ENCODE assay signal across 19 mouse cellular contexts in genomic region chr2:127511426-127511825, GRCm38 (mm10). TPM values are rescaled to one million over a fixed set of nuclear protein-coding genes. Genes with fewer than 3 reads are reported as not detected.
DNase-seq lines count a peak whose midpoint lies in the region; ATAC-seq lines count a peak whose summit lies in the region.
"Had no signal": no experiment of that assay in that cellular context is flagged by ENCODE, and none has a peak within 500 bp of the region (broad histone marks: within the 10 kb centered on the region; RNA-seq: fewer than 3 reads in every experiment).

No protein-coding gene starts in this region.

- H3K9me3 ChIP-seq in hindbrain, embryonic 12.5 days (replicated peaks), result no peaks in the 10 kb centered on the region
- no peaks in the 10 kb centered on the region for H3K9me3 ChIP-seq in hindbrain, embryonic 13.5 days
- no peaks in the 10 kb centered on the region for H3K9me3 ChIP-seq in embryonic facial prominence, embryonic 10.5 days
- H3K9me3 ChIP-seq in midbrain, embryonic 11.5 days (ENCODE audit: control insufficient read depth, low read length), result no peaks in the 10 kb centered on the region
- H3K9me3 ChIP-seq: embryonic facial prominence, embryonic 12.5 days; heart, embryonic 10.5 days; limb, embryonic 10.5 days; liver, embryonic 12.5 days had no signal

- H3K4me3 ChIP-seq in hindbrain, embryonic 12.5 days, result no peak overlapping the region
- H3K4me3 ChIP-seq in hindbrain, embryonic 13.5 days, result no peak overlapping the region
- H3K4me3 ChIP-seq in embryonic facial prominence, embryonic 10.5 days, result no peak overlapping the region
- H3K4me3 ChIP-seq in midbrain, embryonic 11.5 days (ENCODE audit: low read depth, low read length), result no peak overlapping the region
- H3K4me3 ChIP-seq: embryonic facial prominence, embryonic 12.5 days; heart, embryonic 10.5 days; limb, embryonic 10.5 days; liver, embryonic 12.5 days; myocyte had no signal

- H3K4me2 ChIP-seq in hindbrain, embryonic 12.5 days (replicated peaks), result no peak overlapping the region
- no peak overlapping the region for H3K4me2 ChIP-seq in hindbrain, embryonic 13.5 days
- no peak overlapping the region for H3K4me2 ChIP-seq in midbrain, embryonic 11.5 days
- H3K4me2 ChIP-seq: embryonic facial prominence, embryonic 12.5 days; liver, embryonic 12.5 days had no signal

- no peaks in the 10 kb centered on the region for H3K36me3 ChIP-seq in hindbrain, embryonic 12.5 days
- no peaks in the 10 kb centered on the region for H3K36me3 ChIP-seq in hindbrain, embryonic 13.5 days
- H3K36me3 ChIP-seq in embryonic facial prominence, embryonic 10.5 days (replicated peaks), result no peaks in the 10 kb centered on the region
- H3K36me3 ChIP-seq in midbrain, embryonic 11.5 days (ENCODE audit: control insufficient read depth, insufficient read depth, low read length), result no peaks in the 10 kb centered on the region
- H3K36me3 ChIP-seq: embryonic facial prominence, embryonic 12.5 days; heart, embryonic 10.5 days; limb, embryonic 10.5 days; liver, embryonic 12.5 days had no signal

- no peaks in the 10 kb centered on the region for H3K27me3 ChIP-seq in hindbrain, embryonic 12.5 days
- peaks cover 6% of the 10 kb centered on the region for H3K27me3 ChIP-seq in hindbrain, embryonic 13.5 days
- peaks cover 5% of the 10 kb centered on the region; the same call in 1 of the 2 replicates for H3K27me3 ChIP-seq in embryonic facial prominence, embryonic 10.5 days (replicated peaks; ENCODE audit: low read depth, poor library complexity, severe bottlenecking)
- H3K27me3 ChIP-seq in midbrain, embryonic 11.5 days (ENCODE audit: control insufficient read depth, insufficient read depth, low read length), result no peaks in the 10 kb centered on the region
- H3K27me3 ChIP-seq: embryonic facial prominence, embryonic 12.5 days had no signal

- peak; percentile 38 for ATAC-seq in hindbrain, embryonic 12.5 days (ENCODE audit: low FRiP score)
- no peak for ATAC-seq in hindbrain, embryonic 13.5 days (ENCODE audit: low FRiP score)
- ATAC-seq in midbrain, embryonic 11.5 days (ENCODE audit: low FRiP score), result peak; percentile 52; the same call in 1 of the 2 replicates
- ATAC-seq: liver, embryonic 12.5 days had no signal

- peak overlapping the region; percentile 44; the same call in 1 of the 2 replicates for H3K27ac ChIP-seq in hindbrain, embryonic 12.5 days
- no peak overlapping the region for H3K27ac ChIP-seq in hindbrain, embryonic 13.5 days
- peak overlapping the region; percentile 67 for H3K27ac ChIP-seq in embryonic facial prominence, embryonic 10.5 days (replicated peaks)
- no peak overlapping the region; the same call in 1 of the 2 replicates for H3K27ac ChIP-seq in midbrain, embryonic 11.5 days (ENCODE audit: low read depth, low read length)
- H3K27ac ChIP-seq: embryonic facial prominence, embryonic 12.5 days; heart, embryonic 10.5 days; liver, embryonic 12.5 days had no signal

- no peak overlapping the region for H3K9ac ChIP-seq in hindbrain, embryonic 12.5 days
- no peak overlapping the region for H3K9ac ChIP-seq in hindbrain, embryonic 13.5 days
- no peak overlapping the region for H3K9ac ChIP-seq in midbrain, embryonic 11.5 days (ENCODE audit: low read length)
- H3K9ac ChIP-seq: embryonic facial prominence, embryonic 12.5 days; liver, embryonic 12.5 days had no signal

- peak; percentile 31 to 39 for DNase-seq in cerebellum, adult 18-20 months
- no peak for DNase-seq in cerebellum, postnatal 36 days
- peak; percentile 26 for DNase-seq in embryonic facial prominence, embryonic 10.5 days (ENCODE audit: low spot score)
- peak; percentile 75 for DNase-seq in midbrain, embryonic 11.5 days (ENCODE audit: low spot score, missing footprints)
- DNase-seq in thymus, adult 18-20 months, result no peak
- no peak for DNase-seq in layer of hippocampus, postnatal 36 days
- DNase-seq: adrenal gland, postnatal 14 days; gastrocnemius, postnatal 14 days; heart, postnatal 14 days; kidney, postnatal 36 days; right cerebral cortex, postnatal 25 days had no signal

- H3K4me1 ChIP-seq in hindbrain, embryonic 12.5 days, result peaks cover 19% of the 10 kb centered on the region
- H3K4me1 ChIP-seq in hindbrain, embryonic 13.5 days (replicated peaks), result peaks cover 28% of the 10 kb centered on the region
- peaks cover 30% of the 10 kb centered on the region for H3K4me1 ChIP-seq in embryonic facial prominence, embryonic 10.5 days
- H3K4me1 ChIP-seq in midbrain, embryonic 11.5 days (ENCODE audit: control insufficient read depth, insufficient read depth, low read length), result no peaks in the 10 kb centered on the region; the same call in 1 of the 2 replicates
- H3K4me1 ChIP-seq: liver, embryonic 12.5 days had no signal

- 28% methylated on average over 4 of the region's 4 CpGs for WGBS in hindbrain, embryonic 12.5 days
- 43% methylated on average over 4 of the region's 4 CpGs for WGBS in hindbrain, embryonic 13.5 days
- 27% methylated on average over 4 of the region's 4 CpGs for WGBS in embryonic facial prominence, embryonic 10.5 days
- WGBS in midbrain, embryonic 11.5 days, result 47% methylated on average over 4 of the region's 4 CpGs

RNA-seq across cellular contexts. Expression of gene Kcnip3, which starts 10.5 kb away (rescaled TPM):
- polyA plus RNA-seq in hindbrain, embryonic 12.5 days (2016; fragmentation: Nextera tagmentation; extraction: Ambion mirVana), result 1.4 and 3.5 TPM in 2 replicates
- polyA plus RNA-seq in hindbrain, embryonic 13.5 days (2015; fragmentation: Nextera tagmentation; extraction: Ambion mirVana), result 3.6 and 4.8 TPM in 2 replicates
- polyA plus RNA-seq in embryonic facial prominence, embryonic 10.5 days (2016; fragmentation: Nextera tagmentation; extraction: Ambion mirVana), result 1.8 TPM in 2 replicates
- 3.9 and 4.4 TPM in 2 replicates for polyA plus RNA-seq in midbrain, embryonic 11.5 days (2014; fragmentation: Nextera tagmentation; extraction: Ambion mirVana)
- 10 to 100 TPM; 59.6 to 61.7 TPM for total RNA-seq in layer of hippocampus, postnatal 36 days (2021)

RNA-seq across cellular contexts. Expression of gene Prom2, which starts 29.8 kb away (rescaled TPM):
- 0.42 and 0.77 TPM in 2 replicates for polyA plus RNA-seq in hindbrain, embryonic 12.5 days (2016; fragmentation: Nextera tagmentation; extraction: Ambion mirVana)
- 0.10 TPM in 1 of 2 replicates, not detected in the other for polyA plus RNA-seq in hindbrain, embryonic 13.5 days (2015; fragmentation: Nextera tagmentation; extraction: Ambion mirVana)
- 3.0 and 3.3 TPM in 2 replicates for polyA plus RNA-seq in embryonic facial prominence, embryonic 10.5 days (2016; fragmentation: Nextera tagmentation; extraction: Ambion mirVana)
- 0.32 TPM in 1 of 2 replicates, not detected in the other for polyA plus RNA-seq in midbrain, embryonic 11.5 days (2014; fragmentation: Nextera tagmentation; extraction: Ambion mirVana)
- under 1 TPM; 0.07 to 0.08 TPM for total RNA-seq in layer of hippocampus, postnatal 36 days (2021)
- total RNA-seq: gastrocnemius, postnatal 14 days; heart, postnatal 14 days; megakaryocyte progenitor cell, adult 5-6 weeks had no signal
- polyA plus RNA-seq: liver, embryonic 12.5 days; myocyte had no signal

Comparison
In these comparisons a context has a peak if more than half of its experiments do, and no peak if none do; other contexts are left out.
1. DNase-seq: peak in cerebellum, adult 18-20 months (2 of 2), embryonic facial prominence, embryonic 10.5 days (single experiment) and midbrain, embryonic 11.5 days (single experiment); none in cerebellum, postnatal 36 days (0 of 2), thymus, adult 18-20 months (0 of 2) and layer of hippocampus, postnatal 36 days (0 of 2).
2. H3K27ac ChIP-seq: peak in hindbrain, embryonic 12.5 days (single experiment) and embryonic facial prominence, embryonic 10.5 days (single experiment); none in hindbrain, embryonic 13.5 days (single experiment) and midbrain, embryonic 11.5 days (single experiment).